Mouse (Mus musculus): ENCODE measurements around the gene Gm42906.

Gene Gm42906

DNA sequence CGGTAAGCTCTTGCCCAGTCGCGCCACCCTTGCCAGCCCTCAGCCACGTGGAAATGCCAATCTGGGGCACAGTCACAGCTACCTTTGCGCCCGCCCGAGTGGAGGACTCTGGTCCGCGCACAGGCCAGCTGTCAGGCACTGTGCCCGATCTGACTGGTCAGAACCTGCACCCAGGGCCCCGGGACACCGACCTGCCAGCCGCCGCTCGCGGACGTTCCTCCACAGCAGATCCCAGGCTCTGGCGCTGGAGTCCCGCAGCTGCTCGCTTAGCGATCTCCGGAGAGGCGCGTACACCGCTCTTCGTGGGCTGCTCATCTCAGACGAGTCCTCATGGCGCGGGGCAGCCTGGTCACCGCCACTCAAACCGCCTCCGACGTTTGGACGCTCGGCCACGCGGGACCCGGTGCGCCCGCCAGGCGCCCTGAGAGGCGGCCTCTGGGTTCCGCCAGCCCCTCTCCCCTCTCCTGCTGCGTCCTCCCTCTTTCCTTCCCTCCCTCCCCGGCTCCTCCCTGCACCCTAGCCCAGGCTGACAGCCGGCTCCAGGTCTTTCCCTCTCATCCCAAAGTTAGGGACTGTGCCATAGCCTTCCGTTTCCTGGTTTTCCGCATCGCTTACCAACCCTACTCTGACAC lies 194.4 kb downstream of the Gm42906 start, which contains the start of gene Stard13:
Stard13 (minus strand) TSS at position 437 of the 632 bp plus-strand sequence.
- no peak for DNase-seq (ENCODE audit: low read depth, low spot score)

DNA sequence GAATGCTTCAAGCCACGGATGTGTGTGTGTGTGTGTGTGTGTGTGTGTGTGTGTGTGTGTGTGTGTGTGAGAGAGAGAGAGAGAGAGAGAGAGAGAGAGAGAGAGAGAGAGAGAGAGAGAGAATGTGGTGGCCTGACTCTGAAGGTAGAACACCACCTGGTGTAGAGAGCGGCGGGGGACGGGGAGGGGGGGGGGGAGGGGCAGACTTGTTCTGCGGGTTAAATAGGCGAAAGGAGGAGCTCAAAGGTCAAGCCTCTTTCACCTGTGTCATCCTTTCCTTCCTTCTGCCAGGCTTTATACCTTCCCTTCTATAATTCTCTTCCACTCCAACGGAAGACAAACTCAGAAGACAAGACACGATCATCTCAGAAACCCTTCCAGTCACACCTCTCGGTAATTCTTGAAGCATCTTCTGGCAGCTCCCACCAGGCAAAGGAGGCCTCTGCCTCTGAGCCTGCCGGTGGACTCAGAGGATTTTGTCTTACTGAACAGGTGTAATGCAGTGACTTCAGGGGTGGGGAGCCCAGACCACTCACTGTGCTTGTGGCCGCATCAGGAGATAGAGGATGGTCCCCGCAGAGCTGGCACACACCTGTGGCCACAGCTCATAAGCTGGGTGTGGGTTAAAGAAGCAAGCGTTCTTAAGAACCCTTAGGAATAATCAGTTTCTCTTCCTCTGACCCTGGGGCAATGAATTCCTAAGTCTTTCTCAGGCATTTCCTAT lies 195.2 kb downstream of the Gm42906 start:
- no peak for DNase-seq (ENCODE audit: low read depth, low spot score)

DNA sequence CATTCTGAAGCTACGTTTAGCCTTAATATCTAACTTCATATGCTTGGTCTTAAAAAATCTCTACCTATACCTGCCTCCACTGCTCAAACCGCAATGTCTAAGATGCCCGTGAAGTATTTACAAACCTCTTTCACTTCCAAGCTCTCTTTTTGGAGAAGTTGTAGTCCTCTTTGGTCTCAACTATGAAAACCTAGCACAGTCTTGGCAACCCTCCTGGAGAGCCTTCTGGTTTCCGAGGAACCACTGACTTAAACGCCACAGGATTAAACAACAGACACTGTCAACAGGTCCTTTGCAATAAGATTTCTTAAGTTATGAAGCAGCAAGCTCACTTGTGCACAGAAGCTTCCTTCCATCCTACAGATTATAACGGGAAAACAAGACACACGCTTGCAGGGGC lies 196.1 kb downstream of the Gm42906 start:
- no peak for DNase-seq (ENCODE audit: low read depth, low spot score)

DNA sequence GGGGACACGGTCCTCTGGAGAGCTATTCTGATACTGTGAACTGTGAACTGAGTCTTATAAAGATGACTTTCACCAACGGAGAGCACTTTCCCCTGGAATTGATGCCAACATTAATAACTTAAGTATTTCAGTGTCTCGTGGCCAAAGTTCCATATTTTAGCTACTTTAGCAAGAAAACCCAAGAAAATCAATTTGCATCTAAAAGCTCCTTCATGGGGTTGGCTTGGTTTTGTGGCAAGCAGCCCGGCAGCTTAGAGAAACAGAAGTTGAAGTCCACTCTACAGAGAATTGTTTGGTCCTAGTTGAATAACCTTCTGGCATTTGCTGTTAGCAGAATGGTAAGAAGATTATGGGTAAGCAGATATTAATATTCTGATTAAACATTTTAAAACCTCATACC lies 196.6 kb downstream of the Gm42906 start:
- DNase-seq (ENCODE audit: low read depth, low spot score) = no peak

DNA sequence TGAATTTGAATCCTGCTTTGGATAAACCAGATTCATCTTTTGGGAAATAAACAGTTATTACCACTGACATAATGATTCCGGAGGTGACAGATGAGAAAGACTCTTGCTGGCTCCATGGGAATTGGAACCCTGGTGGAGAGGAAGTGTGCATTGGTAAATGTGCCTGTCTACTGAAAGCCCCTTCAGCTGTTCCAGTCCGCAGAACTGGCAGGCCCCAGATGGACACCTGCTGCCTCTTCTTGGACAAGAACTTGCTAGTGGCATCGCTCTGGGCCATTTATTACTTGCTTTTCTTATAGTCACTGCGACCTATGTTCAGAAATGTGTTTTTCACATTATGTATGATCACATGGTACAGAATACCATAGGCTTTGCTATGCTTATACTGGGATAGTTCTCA lies 197.5 kb downstream of the Gm42906 start:
- no peak for DNase-seq (ENCODE audit: low read depth, low spot score)

DNA sequence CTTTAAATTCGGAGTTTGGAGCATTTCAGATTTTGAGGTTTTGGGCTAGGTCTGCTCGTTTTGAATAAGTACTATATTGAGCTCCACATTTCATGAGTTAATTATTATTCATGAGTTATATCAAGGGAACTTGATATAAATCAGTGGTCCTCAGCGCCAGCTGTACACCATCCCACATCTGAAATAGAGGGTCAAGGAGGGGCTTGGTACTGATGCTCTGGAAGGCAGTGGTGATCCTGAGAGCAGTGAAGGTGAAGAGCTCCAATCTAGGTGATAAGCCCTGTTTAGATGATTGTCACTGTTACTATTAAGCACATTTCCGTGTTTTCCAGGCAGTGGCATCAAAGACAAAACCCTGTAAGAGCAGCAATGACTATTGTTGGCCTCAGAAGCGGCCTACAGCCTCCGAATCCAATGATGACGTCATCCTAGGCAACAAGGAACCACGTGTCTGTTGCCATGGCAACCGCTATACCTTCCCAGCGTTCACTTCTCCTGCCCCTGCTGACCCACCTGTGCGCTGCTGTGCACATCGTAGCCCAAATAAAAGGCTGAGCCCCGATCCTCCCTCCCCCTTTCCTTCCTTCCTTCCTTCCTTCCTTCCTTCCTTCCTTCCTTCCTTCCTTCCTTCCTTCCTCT lies 199.5 kb downstream of the Gm42906 start:
- no peak for DNase-seq (ENCODE audit: low read depth, low spot score)

- no peak for DNase-seq (ENCODE audit: low read depth, low spot score)
Measured at GRCm38 (mm10) chr5:151223696-151224366, 204.1 kb downstream of the Gm42906 start.

- DNase-seq (ENCODE audit: low read depth, low spot score) = no peak
Measured at GRCm38 (mm10) chr5:151222791-151223190, 205.2 kb downstream of the Gm42906 start.

GRCm38 (mm10) chr5:151218689-151219115 lies 209.3 kb downstream of the Gm42906 start:
- no peak for DNase-seq (ENCODE audit: low read depth, low spot score)

DNA sequence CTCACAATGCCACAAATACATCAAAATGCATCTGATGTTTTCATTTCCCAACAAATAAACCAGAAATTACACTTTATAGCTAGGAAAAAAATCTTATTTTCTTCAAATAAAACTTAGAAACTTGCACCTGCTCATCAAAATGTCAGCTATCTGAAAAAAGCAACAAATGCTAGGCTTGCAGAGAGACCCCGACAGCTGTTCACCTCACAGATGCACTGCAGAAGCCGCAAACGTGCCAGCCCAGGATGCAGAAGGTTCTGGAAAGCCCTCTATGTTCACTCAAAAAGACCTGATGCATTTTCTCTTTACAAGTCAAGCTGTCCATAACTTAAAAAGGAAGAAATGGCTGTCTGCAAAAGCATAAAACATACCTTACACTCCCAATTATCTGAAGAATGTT lies 214.9 kb downstream of the Gm42906 start:
- DNase-seq (ENCODE audit: low read depth, low spot score) = no peak

DNA sequence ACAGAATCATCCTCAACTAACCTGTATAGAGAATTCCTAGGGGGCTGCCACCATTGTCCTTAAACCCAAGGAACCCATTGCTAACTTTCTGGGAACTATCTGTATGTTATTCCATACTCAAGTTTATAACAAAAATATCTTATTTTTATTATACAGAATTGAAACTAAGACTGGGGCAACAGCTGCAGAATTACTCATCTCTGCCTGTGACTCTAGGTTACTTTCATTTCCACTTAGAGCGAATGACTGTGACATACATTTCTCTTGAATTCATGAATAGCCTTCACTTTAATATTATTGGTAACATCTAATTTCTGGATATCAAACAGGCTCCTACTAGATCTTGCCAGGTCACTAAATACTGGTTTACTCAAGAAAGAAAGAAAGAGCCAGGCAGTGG lies 217.1 kb downstream of the Gm42906 start:
- peak; percentile 64 for DNase-seq (ENCODE audit: low read depth, low spot score)

GRCm38 (mm10) chr5:151210060-151210459 lies 217.9 kb downstream of the Gm42906 start:
- peak; percentile 19 for DNase-seq (ENCODE audit: low read depth, low spot score)

DNA sequence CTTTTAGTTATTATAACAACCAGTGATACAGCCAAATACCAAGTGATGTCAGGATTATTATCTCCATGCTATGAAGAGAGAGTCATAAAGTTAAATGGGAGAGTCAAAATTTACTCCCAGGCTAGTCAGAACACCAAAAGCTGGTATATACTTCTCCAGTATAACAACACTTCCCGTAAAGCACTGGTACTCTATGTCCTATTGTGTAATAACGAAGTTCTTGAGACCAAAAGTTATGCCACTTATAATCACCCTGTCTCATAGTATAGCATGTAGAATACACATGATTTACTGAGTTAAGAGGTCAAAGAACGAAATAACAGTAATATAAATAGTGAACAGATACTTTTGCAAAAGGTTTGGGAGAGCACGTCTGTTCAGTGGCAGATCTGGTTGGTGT lies 222.9 kb downstream of the Gm42906 start:
- no peak for DNase-seq (ENCODE audit: low read depth, low spot score)

- no peak for DNase-seq (ENCODE audit: low read depth, low spot score)
Measured at GRCm38 (mm10) chr5:151202925-151203324, 225.0 kb downstream of the Gm42906 start.

GRCm38 (mm10) chr5:151201220-151201619 lies 226.7 kb downstream of the Gm42906 start:
- no peak for DNase-seq (ENCODE audit: low read depth, low spot score)

- DNase-seq (ENCODE audit: low read depth, low spot score) = no peak
Measured at GRCm38 (mm10) chr5:151199235-151199634, 228.7 kb downstream of the Gm42906 start.

GRCm38 (mm10) chr5:151196603-151197272 lies 231.2 kb downstream of the Gm42906 start:
- no peak for DNase-seq (ENCODE audit: low read depth, low spot score)

GRCm38 (mm10) chr5:151193885-151194520 lies 234.0 kb downstream of the Gm42906 start:
- DNase-seq (ENCODE audit: low read depth, low spot score) = no peak

DNA sequence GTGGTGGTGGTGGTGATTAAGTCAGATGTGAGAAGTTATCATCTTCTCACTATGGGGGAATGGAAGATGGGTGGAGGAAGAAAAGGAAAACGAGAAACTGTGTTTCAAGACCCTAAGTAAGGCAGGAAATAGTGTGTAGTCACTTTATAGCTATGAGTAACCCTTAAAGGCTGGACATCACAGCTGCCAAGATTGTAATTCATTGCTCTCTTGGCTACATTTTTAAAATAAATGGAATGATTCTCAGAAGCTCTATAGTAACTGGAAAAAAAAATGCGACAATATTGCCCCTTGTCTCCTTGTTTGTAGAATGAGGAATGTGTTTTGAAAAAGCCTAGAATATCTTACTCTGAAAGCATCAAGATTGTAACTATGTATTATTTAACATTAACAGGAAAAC lies 235.7 kb downstream of the Gm42906 start:
- no peak for DNase-seq (ENCODE audit: low read depth, low spot score)

DNA sequence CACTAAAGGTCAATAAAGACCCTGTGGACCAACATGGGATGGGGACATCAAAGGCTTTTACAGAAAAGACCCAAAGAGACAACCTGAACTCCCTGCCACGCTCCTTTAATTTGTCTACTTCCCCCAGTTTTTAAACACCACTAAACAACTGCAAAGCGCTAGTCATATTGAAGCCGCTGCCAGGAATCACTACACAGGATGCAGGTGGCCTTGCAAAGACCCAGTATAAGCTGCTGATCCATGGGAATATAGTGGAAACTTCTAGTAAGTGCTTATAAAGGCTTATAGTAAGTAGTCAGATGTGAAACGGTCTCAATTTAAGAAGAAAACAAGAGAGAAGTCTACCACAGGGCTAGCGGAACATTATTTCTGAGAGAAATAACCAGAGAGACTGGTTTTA lies 237.2 kb downstream of the Gm42906 start:
- no peak for DNase-seq (ENCODE audit: low read depth, low spot score)

GRCm38 (mm10) chr5:151189789-151190378 lies 238.1 kb downstream of the Gm42906 start:
- DNase-seq (ENCODE audit: low read depth, low spot score) = peak; percentile 39
